Mouse (Mus musculus): ENCODE data around the gene Rpl10-ps3.

The Rpl10-ps3 gene

GRCm38 (mm10) chr9:50344868-50345267 is at the start of gene Rpl10-ps3:
Rpl10-ps3 (minus strand) TSS chr9:50344968.
- DNase-seq (ENCODE audit: low spot score): no peak

GRCm38 (mm10) chr9:50375598-50375997 is 30.8 kb upstream of the Rpl10-ps3 start:
- no peak for DNase-seq (ENCODE audit: low spot score)

- DNase-seq (ENCODE audit: low spot score): peak; percentile 60
Observed at GRCm38 (mm10) chr9:50374666-50375065, 29.9 kb upstream of the Rpl10-ps3 start.

GRCm38 (mm10) chr9:50368551-50369297 is 24.0 kb upstream of the Rpl10-ps3 start:
- DNase-seq (ENCODE audit: low spot score): no peak

- no peak for DNase-seq (ENCODE audit: low spot score)
Observed at GRCm38 (mm10) chr9:50365059-50365780, 20.5 kb upstream of the Rpl10-ps3 start.

GRCm38 (mm10) chr9:50363962-50364361 is 19.2 kb upstream of the Rpl10-ps3 start:
- no peak for DNase-seq (ENCODE audit: low spot score)

GRCm38 (mm10) chr9:50363259-50363658 is 18.5 kb upstream of the Rpl10-ps3 start:
- no peak for DNase-seq (ENCODE audit: low spot score)

GRCm38 (mm10) chr9:50362556-50362955 is 17.8 kb upstream of the Rpl10-ps3 start:
- DNase-seq (ENCODE audit: low spot score): no peak

- no peak for DNase-seq (ENCODE audit: low spot score)
Observed at GRCm38 (mm10) chr9:50360370-50360769, 15.6 kb upstream of the Rpl10-ps3 start.

GRCm38 (mm10) chr9:50357331-50357730 is 12.6 kb upstream of the Rpl10-ps3 start:
- no peak for DNase-seq (ENCODE audit: low spot score)

GRCm38 (mm10) chr9:50351746-50352145 is 7.0 kb upstream of the Rpl10-ps3 start:
- no peak for DNase-seq (ENCODE audit: low spot score)

GRCm38 (mm10) chr9:50350571-50350970 is 5.8 kb upstream of the Rpl10-ps3 start:
- DNase-seq (ENCODE audit: low spot score): no peak

GRCm38 (mm10) chr9:50349156-50349555 is 4.4 kb upstream of the Rpl10-ps3 start:
- no peak for DNase-seq (ENCODE audit: low spot score)

- no peak for DNase-seq (ENCODE audit: low spot score)
Observed at GRCm38 (mm10) chr9:50348256-50348655, 3.5 kb upstream of the Rpl10-ps3 start.

- no peak for DNase-seq (ENCODE audit: low spot score)
Observed at GRCm38 (mm10) chr9:50335539-50336325, 9.0 kb downstream of the Rpl10-ps3 start.

- peak; percentile 52 for DNase-seq (ENCODE audit: low spot score)
Observed at GRCm38 (mm10) chr9:50333413-50333812, 11.4 kb downstream of the Rpl10-ps3 start.

- no peak for DNase-seq (ENCODE audit: low spot score)
Observed at GRCm38 (mm10) chr9:50324355-50325225, 20.2 kb downstream of the Rpl10-ps3 start.

GRCm38 (mm10) chr9:50320729-50321128 is 24.0 kb downstream of the Rpl10-ps3 start:
- no peak for DNase-seq (ENCODE audit: low spot score)

GRCm38 (mm10) chr9:50319506-50319905 is 25.3 kb downstream of the Rpl10-ps3 start:
- no peak for DNase-seq (ENCODE audit: low spot score)

- DNase-seq (ENCODE audit: low spot score): no peak
Observed at GRCm38 (mm10) chr9:50317299-50317698, 27.5 kb downstream of the Rpl10-ps3 start.

- DNase-seq (ENCODE audit: low spot score): no peak
Observed at GRCm38 (mm10) chr9:50315650-50316049, 29.1 kb downstream of the Rpl10-ps3 start.
